Mouse (Mus musculus) CH12.LX (cell line): ENCODE measurements around the gene Gli2.

Experiments used
- CHD1 ChIP-seq: IDR thresholded peaks from 2 replicates; pipeline ENCODE4 v1.6.1; 2012; ENCODE audit warnings: low read depth, low read length, improper control_type of control experiment, inconsistent platforms
- CHD2 ChIP-seq: IDR thresholded peaks from 2 replicates; pipeline ENCODE4 v1.6.1; 2011; ENCODE audit warnings: low read length, improper control_type of control experiment
- CTCF ChIP-seq, 2 experiments: IDR thresholded peaks in 1 of 2; conservative IDR thresholded peaks in 1 of 2; 2 replicates each; pipeline ENCODE4 v1.5.1; 2011 to 2012; ENCODE audit warnings: low read depth in 2 of 2, low read length in 2 of 2, improper control_type of control experiment in 1 of 2, inconsistent platforms in 1 of 2, mild to moderate bottlenecking in 1 of 2, moderate library complexity in 1 of 2
- EP300 ChIP-seq: IDR thresholded peaks from 2 replicates; pipeline ENCODE4 v1.6.1; 2011; ENCODE audit warnings: low read length, improper control_type of control experiment
- GABPA ChIP-seq: IDR thresholded peaks from 2 replicates; pipeline ENCODE4 v1.6.1; 2012; ENCODE audit warnings: low read depth, low read length, improper control_type of control experiment, inconsistent platforms; ENCODE audit not compliant: insufficient replicate concordance
- HCFC1 ChIP-seq: IDR thresholded peaks from 2 replicates; pipeline ENCODE4 v1.6.1; 2012; ENCODE audit warnings: low read depth, mild to moderate bottlenecking, inconsistent platforms, low read length, improper control_type of control experiment
- MAFK ChIP-seq: IDR thresholded peaks from 2 replicates; pipeline ENCODE4 v1.6.1; 2011; ENCODE audit warnings: low read length, improper control_type of control experiment; ENCODE audit not compliant: insufficient replicate concordance
- NELFE ChIP-seq: IDR thresholded peaks from 2 replicates; pipeline ENCODE4 v1.6.1; 2011; ENCODE audit warnings: low read depth, low read length, improper control_type of control experiment
- PAX5 ChIP-seq: IDR thresholded peaks from 2 replicates; pipeline ENCODE4 v1.6.1; 2012; ENCODE audit warnings: low read length, inconsistent platforms, mixed read lengths
- POLR2A ChIP-seq: IDR thresholded peaks from 2 replicates; pipeline ENCODE4 v1.6.1; 2011; ENCODE audit warnings: low read depth, mild to moderate bottlenecking, improper control_type of control experiment, low read length
- RCOR1 ChIP-seq: conservative IDR thresholded peaks from 2 replicates; pipeline ENCODE4 v1.6.1; 2012; ENCODE audit warnings: low read depth, mild to moderate bottlenecking, inconsistent platforms, low read length, improper control_type of control experiment
- TCF12 ChIP-seq: IDR thresholded peaks from 2 replicates; pipeline ENCODE4 v1.6.1; 2014; ENCODE audit warnings: low read depth, mild to moderate bottlenecking, inconsistent platforms, low read length, improper control_type of control experiment
- USF2 ChIP-seq: conservative IDR thresholded peaks from 2 replicates; pipeline ENCODE4 v1.6.1; 2011; ENCODE audit warnings: low read depth, low read length, improper control_type of control experiment
- ZC3H11A ChIP-seq: IDR thresholded peaks from 2 replicates; pipeline ENCODE4 v1.6.1; 2012; ENCODE audit warnings: low read depth, mild to moderate bottlenecking, inconsistent platforms, low read length, improper control_type of control experiment

DNA sequence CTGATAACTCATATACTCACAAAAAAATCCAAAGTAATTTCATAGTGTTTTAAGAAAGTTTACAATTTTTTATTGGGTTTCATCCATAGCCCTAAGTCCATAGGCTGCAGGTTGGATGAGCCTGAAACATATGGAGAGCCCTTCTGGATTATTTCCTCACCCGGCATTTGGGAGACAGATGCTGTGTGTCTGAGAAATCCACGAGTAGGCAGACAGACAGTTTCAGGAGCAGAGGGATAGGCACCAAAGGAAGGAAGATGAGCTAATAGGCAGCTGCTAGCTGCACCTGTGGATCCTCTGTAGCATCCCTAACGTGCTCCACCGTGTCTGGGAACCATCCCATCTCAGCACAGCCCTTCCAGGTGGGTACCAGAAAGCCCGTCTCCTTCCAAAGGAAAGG lies 251.3 kb downstream of the Gli2 start:
- TF ChIP-seq EP300 (no peak), CHD2 (no peak), POLR2A (no peak), CHD1 (no peak), TCF12 (no peak), CTCF (conservative IDR thresholded peaks at IDR 0.05 in 1 of 2, IDR thresholded peaks at IDR 0.05 in 1 of 2; ENCODE audit: low read depth in 2 of 2, low read length in 2 of 2) (no peak), PAX5 (no peak), NELFE (no peak), GABPA (no peak), USF2 (no peak), RCOR1 (no peak), HCFC1 (no peak), ZC3H11A (no peak), MAFK (no peak)
